In genomic region chr11:70540928-70541327, GRCm38 (mm10) we compare ENCODE assay signal across 11 mouse cellular contexts. TPM values are rescaled to one million over a fixed set of nuclear protein-coding genes. Genes with fewer than 3 reads are reported as not detected.
A peak's percentile ranks its signal among the peaks of the same experiment; 100 is the strongest.
DNase-seq lines count a peak whose midpoint lies in the region; ATAC-seq and TF ChIP-seq lines count a peak whose summit lies in the region.
"Had no signal": no experiment of that assay in that cellular context is flagged by ENCODE, and none has a peak within 500 bp of the region (broad histone marks: within the 10 kb centered on the region; RNA-seq: fewer than 3 reads in every experiment).

No protein-coding gene starts in this region.

- TF ChIP-seq CTCF in kidney, adult 2 months (conservative IDR thresholded peaks at IDR 0.05; ENCODE audit: insufficient read depth, insufficient read length, low read depth, low read length), result no peak

- ATAC-seq in embryonic facial prominence, embryonic 12.5 days (ENCODE audit: insufficient number of reproducible peaks, insufficient read depth, low FRiP score, low TSS enrichment), result no peak
- ATAC-seq in intestine, embryonic 14.5 days (replicated peaks; ENCODE audit: low FRiP score, low TSS enrichment, low read depth), result no peak
- no peak for ATAC-seq in midbrain, embryonic 16.5 days
- ATAC-seq in activated CD4-positive, CD25-positive, alpha-beta regulatory T cell, adult 4 months, result no peak

- no peaks in the 10 kb centered on the region for H3K9me3 ChIP-seq in embryonic facial prominence, embryonic 12.5 days
- H3K9me3 ChIP-seq in intestine, embryonic 14.5 days (ENCODE audit: control insufficient read depth, low read length), result no peaks in the 10 kb centered on the region
- no peaks in the 10 kb centered on the region for H3K9me3 ChIP-seq in midbrain, embryonic 16.5 days (replicated peaks; ENCODE audit: control insufficient read depth, low read length, poor library complexity, severe bottlenecking)

- no peak for DNase-seq in kidney, adult 2 months
- no peak for DNase-seq in kidney, postnatal 25 days
- no peak for DNase-seq in intestine, embryonic 14.5 days (ENCODE audit: low spot score)
- DNase-seq in urinary bladder, postnatal 14 days (ENCODE audit: low spot score), result no peak
- DNase-seq in ovary, postnatal 36 days (ENCODE audit: low spot score), result no peak
- DNase-seq: gastrocnemius, postnatal 10 days; thymus, postnatal 36 days had no signal

- H3K36me3 ChIP-seq in kidney, adult 2 months (ENCODE audit: control insufficient read depth, insufficient read depth, low read length), result no peaks in the 10 kb centered on the region
- no peaks in the 10 kb centered on the region for H3K36me3 ChIP-seq in embryonic facial prominence, embryonic 12.5 days
- no peaks in the 10 kb centered on the region for H3K36me3 ChIP-seq in intestine, embryonic 14.5 days (ENCODE audit: control insufficient read depth, insufficient read depth, low read length)
- H3K36me3 ChIP-seq in midbrain, embryonic 16.5 days (ENCODE audit: control insufficient read depth, insufficient read depth, low read length), result no peaks in the 10 kb centered on the region

- no peak overlapping the region for H3K27ac ChIP-seq in kidney, adult 2 months (ENCODE audit: insufficient read depth, low read depth, low read length)
- H3K27ac ChIP-seq in embryonic facial prominence, embryonic 12.5 days, result no peak overlapping the region
- no peak overlapping the region for H3K27ac ChIP-seq in intestine, embryonic 14.5 days (ENCODE audit: low read depth)
- no peak overlapping the region for H3K27ac ChIP-seq in midbrain, embryonic 16.5 days (ENCODE audit: low read length)

- H3K9ac ChIP-seq in embryonic facial prominence, embryonic 12.5 days, result no peak overlapping the region
- H3K9ac ChIP-seq in intestine, embryonic 14.5 days (ENCODE audit: low read length), result peak overlapping the region; percentile 60; the same call in 1 of the 2 replicates
- H3K9ac ChIP-seq in midbrain, embryonic 16.5 days (ENCODE audit: low read depth, low read length), result peak overlapping the region; percentile 75; the same call in 1 of the 2 replicates

- peak overlapping the region; percentile 49; the same call in 1 of the 2 replicates for H3K4me3 ChIP-seq in kidney, adult 2 months (ENCODE audit: insufficient read depth, low read depth, low read length)
- H3K4me3 ChIP-seq in embryonic facial prominence, embryonic 12.5 days, result no peak overlapping the region
- peak overlapping the region; percentile 56 for H3K4me3 ChIP-seq in intestine, embryonic 14.5 days (ENCODE audit: low read depth, low read length)
- H3K4me3 ChIP-seq in midbrain, embryonic 16.5 days (ENCODE audit: low read depth, low read length), result peak overlapping the region; percentile 60

- no peak for TF ChIP-seq POLR2A in kidney, adult 2 months (IDR thresholded peaks at IDR 0.05; ENCODE audit: low read depth, low read length)

- no peaks in the 10 kb centered on the region for H3K27me3 ChIP-seq in kidney, adult 2 months (replicated peaks; ENCODE audit: control insufficient read depth, insufficient read depth, low read length)
- peaks cover 24% of the 10 kb centered on the region for H3K27me3 ChIP-seq in embryonic facial prominence, embryonic 12.5 days
- no peaks in the 10 kb centered on the region for H3K27me3 ChIP-seq in intestine, embryonic 14.5 days (replicated peaks; ENCODE audit: control insufficient read depth, insufficient read depth, low read length)
- no peaks in the 10 kb centered on the region; the same call in 1 of the 2 replicates for H3K27me3 ChIP-seq in midbrain, embryonic 16.5 days (ENCODE audit: control insufficient read depth, insufficient read depth, low read depth, low read length)

- H3K4me2 ChIP-seq in embryonic facial prominence, embryonic 12.5 days (replicated peaks), result peak overlapping the region; percentile 91
- H3K4me2 ChIP-seq in intestine, embryonic 14.5 days (ENCODE audit: low read length), result peak overlapping the region; percentile 72
- peak overlapping the region; percentile 76 for H3K4me2 ChIP-seq in midbrain, embryonic 16.5 days (ENCODE audit: low read length)

- H3K4me1 ChIP-seq in kidney, adult 2 months (ENCODE audit: control insufficient read depth, insufficient read depth, low read length), result no peaks in the 10 kb centered on the region
- no peaks in the 10 kb centered on the region for H3K4me1 ChIP-seq in embryonic facial prominence, embryonic 12.5 days
- H3K4me1 ChIP-seq in intestine, embryonic 14.5 days (replicated peaks; ENCODE audit: control insufficient read depth, insufficient read depth, low read length), result peaks cover 8% of the 10 kb centered on the region; the same call in 1 of the 2 replicates
- H3K4me1 ChIP-seq in midbrain, embryonic 16.5 days (ENCODE audit: control insufficient read depth, insufficient read depth, low read length), result peaks cover 5% of the 10 kb centered on the region; the same call in 1 of the 2 replicates

- WGBS in kidney, adult 2 months, result 93% methylated on average over 7 of the region's 7 CpGs
- WGBS in embryonic facial prominence, embryonic 12.5 days, result 87% methylated on average over 7 of the region's 7 CpGs
- 87% methylated on average over 7 of the region's 7 CpGs for WGBS in intestine, embryonic 14.5 days
- 88% methylated on average over 7 of the region's 7 CpGs for WGBS in midbrain, embryonic 16.5 days

RNA-seq across cellular contexts. Expression of gene Pld2, which starts 1.1 kb away (rescaled TPM):
- 16.6 and 18.0 TPM in 2 replicates for polyA plus RNA-seq in kidney, adult 2 months (2012; rRNA removed)
- polyA plus RNA-seq in embryonic facial prominence, embryonic 12.5 days (2016; fragmentation: Nextera tagmentation; extraction: Ambion mirVana), result 4.4 and 6.7 TPM in 2 replicates
- polyA plus RNA-seq in intestine, embryonic 14.5 days (2014; fragmentation: Nextera tagmentation; extraction: Ambion mirVana), result 9.7 and 11.7 TPM in 2 replicates
- 17.9 and 19.6 TPM in 2 replicates for polyA plus RNA-seq in midbrain, embryonic 16.5 days (2015; fragmentation: Nextera tagmentation; extraction: Ambion mirVana)
- polyA plus RNA-seq in activated CD4-positive, CD25-positive, alpha-beta regulatory T cell, adult 4 months (2017; shearing (Covaris generic)), result 1 to 10 TPM; 1.2 to 1.8 TPM

RNA-seq across cellular contexts. Expression of gene Gm40193, which starts 8.2 kb away (rescaled TPM):
- not detected in 2 replicates for polyA plus RNA-seq in kidney, adult 2 months (2012; rRNA removed)
- polyA plus RNA-seq in embryonic facial prominence, embryonic 12.5 days (2016; fragmentation: Nextera tagmentation; extraction: Ambion mirVana), result not detected in 2 replicates
- not detected in 2 replicates for polyA plus RNA-seq in intestine, embryonic 14.5 days (2014; fragmentation: Nextera tagmentation; extraction: Ambion mirVana)
- polyA plus RNA-seq in midbrain, embryonic 16.5 days (2015; fragmentation: Nextera tagmentation; extraction: Ambion mirVana), result not detected in 2 replicates
- not detected for polyA plus RNA-seq in activated CD4-positive, CD25-positive, alpha-beta regulatory T cell, adult 4 months (2017; shearing (Covaris generic))
- polyA plus RNA-seq: brain, embryonic 14.5 days had no signal

RNA-seq across cellular contexts. Expression of gene Psmb6, which starts 15.8 kb away (rescaled TPM):
- polyA plus RNA-seq in kidney, adult 2 months (2012; rRNA removed), result 335 and 398 TPM in 2 replicates
- 784 and 848 TPM in 2 replicates for polyA plus RNA-seq in embryonic facial prominence, embryonic 12.5 days (2016; fragmentation: Nextera tagmentation; extraction: Ambion mirVana)
- 792 and 802 TPM in 2 replicates for polyA plus RNA-seq in intestine, embryonic 14.5 days (2014; fragmentation: Nextera tagmentation; extraction: Ambion mirVana)
- polyA plus RNA-seq in midbrain, embryonic 16.5 days (2015; fragmentation: Nextera tagmentation; extraction: Ambion mirVana), result 719 and 737 TPM in 2 replicates
- polyA plus RNA-seq in activated CD4-positive, CD25-positive, alpha-beta regulatory T cell, adult 4 months (2017; shearing (Covaris generic)), result 100 to 1,000 TPM; 353 to 460 TPM

RNA-seq across cellular contexts. Expression of gene Mink1, which starts 21.8 kb away (rescaled TPM):
- 73.1 and 91.8 TPM in 2 replicates for polyA plus RNA-seq in kidney, adult 2 months (2012; rRNA removed)
- polyA plus RNA-seq in embryonic facial prominence, embryonic 12.5 days (2016; fragmentation: Nextera tagmentation; extraction: Ambion mirVana), result 16.7 and 17.5 TPM in 2 replicates
- polyA plus RNA-seq in intestine, embryonic 14.5 days (2014; fragmentation: Nextera tagmentation; extraction: Ambion mirVana), result 16.9 and 19.9 TPM in 2 replicates
- 16.7 and 18.2 TPM in 2 replicates for polyA plus RNA-seq in midbrain, embryonic 16.5 days (2015; fragmentation: Nextera tagmentation; extraction: Ambion mirVana)
- 1 to 10 TPM; 6.7 to 8.8 TPM for polyA plus RNA-seq in activated CD4-positive, CD25-positive, alpha-beta regulatory T cell, adult 4 months (2017; shearing (Covaris generic))

RNA-seq across cellular contexts. Expression of gene Gltpd2, which starts 21.9 kb away (rescaled TPM):
- polyA plus RNA-seq in kidney, adult 2 months (2012; rRNA removed), result 2.8 and 3.3 TPM in 2 replicates
- polyA plus RNA-seq in embryonic facial prominence, embryonic 12.5 days (2016; fragmentation: Nextera tagmentation; extraction: Ambion mirVana), result 0.50 and 0.77 TPM in 2 replicates
- polyA plus RNA-seq in intestine, embryonic 14.5 days (2014; fragmentation: Nextera tagmentation; extraction: Ambion mirVana), result 0.46 and 0.83 TPM in 2 replicates
- 0.29 TPM in 1 of 2 replicates, not detected in the other for polyA plus RNA-seq in midbrain, embryonic 16.5 days (2015; fragmentation: Nextera tagmentation; extraction: Ambion mirVana)
- polyA plus RNA-seq in activated CD4-positive, CD25-positive, alpha-beta regulatory T cell, adult 4 months (2017; shearing (Covaris generic)), result not detected
- polyA plus RNA-seq: brain, embryonic 14.5 days had no signal
